Mouse (Mus musculus): ENCODE measurements around the gene Cers6.
A peak's percentile ranks its signal among the peaks of the same experiment; 100 is the strongest.

Gene Cers6

DNA sequence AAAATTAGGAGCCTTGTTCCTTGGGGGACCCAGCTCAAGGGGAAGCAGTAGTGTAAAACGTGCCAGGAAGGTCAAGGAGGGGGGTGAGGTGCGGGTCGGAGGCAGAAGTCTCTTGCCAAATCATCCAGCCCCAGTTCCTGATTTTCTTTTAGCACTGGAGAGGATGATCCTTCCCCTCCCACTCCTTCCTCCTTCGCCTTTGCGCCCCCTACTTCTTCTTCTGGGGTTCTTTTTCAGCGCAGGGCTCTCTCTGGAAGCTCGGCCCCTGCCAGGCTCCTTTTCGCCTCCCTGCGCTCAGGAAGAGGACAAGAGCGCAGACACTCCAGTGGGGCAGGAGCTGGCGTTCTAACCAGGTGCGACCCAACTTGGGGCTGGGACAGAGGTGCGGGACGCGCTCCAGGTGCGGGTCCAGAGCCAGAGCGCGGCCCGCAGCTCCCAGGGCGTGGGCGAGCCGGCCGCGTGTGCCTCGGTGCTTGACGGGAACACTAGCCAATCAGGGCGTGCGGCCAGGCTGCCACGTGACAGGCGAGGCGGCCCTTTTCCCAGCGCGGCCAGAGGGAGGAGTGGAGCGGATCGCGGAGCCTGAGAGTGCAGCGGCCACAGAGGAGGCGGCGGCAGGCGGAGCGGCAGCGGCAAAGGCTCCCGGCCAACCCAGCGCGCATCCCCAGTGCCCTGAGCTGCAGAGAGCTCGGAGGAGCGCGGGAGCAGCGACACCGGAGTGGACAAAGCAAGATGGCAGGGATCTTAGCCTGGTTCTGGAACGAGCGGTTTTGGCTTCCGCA, at the start of gene Cers6:
Gene Cers6 (plus strand): TSS at position 538 of the 782 bp plus-strand sequence.
- DNase-seq (ENCODE audit: low spot score): peak; percentile 49

DNA sequence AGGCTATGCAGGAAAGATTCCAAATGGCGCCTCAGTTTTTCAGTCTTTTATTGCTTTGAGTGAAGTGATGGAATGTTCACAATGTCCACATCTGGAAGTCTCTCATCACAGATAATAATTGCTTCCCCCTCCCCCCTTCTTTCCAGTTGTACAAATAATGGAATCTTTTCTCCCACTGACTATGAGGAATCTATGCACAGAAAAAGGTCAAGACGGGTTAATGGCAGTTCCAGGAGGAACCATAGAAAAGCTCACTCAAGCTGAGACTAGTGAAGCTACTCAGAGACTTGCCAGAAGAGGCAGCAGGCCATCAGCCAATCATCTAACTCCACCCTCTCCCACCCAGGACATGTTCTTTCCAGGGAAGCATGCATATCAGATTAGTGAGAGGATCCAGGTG, 46.8 kb upstream of the Cers6 start:
- no peak for DNase-seq (ENCODE audit: low spot score)

DNA sequence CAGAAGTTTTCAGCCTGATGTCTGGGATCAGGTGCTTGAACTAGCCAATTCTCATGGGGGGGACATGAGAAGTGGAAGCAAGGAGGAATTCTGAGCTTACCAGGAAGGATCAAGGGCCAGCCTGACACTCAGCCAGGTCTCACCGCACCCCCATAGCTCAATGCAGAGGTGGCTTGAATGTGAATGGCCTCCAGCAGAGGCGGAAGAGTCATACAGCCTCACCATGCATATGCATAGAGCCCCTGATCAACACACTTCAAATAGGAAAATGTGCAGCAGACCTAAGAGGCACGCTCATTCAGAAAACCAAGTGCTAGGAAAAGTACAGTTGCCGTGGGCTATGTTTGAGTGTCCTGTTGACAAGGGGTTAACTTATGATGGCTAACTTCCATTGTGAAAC, 42.2 kb upstream of the Cers6 start:
- no peak for DNase-seq (ENCODE audit: low spot score)

DNA sequence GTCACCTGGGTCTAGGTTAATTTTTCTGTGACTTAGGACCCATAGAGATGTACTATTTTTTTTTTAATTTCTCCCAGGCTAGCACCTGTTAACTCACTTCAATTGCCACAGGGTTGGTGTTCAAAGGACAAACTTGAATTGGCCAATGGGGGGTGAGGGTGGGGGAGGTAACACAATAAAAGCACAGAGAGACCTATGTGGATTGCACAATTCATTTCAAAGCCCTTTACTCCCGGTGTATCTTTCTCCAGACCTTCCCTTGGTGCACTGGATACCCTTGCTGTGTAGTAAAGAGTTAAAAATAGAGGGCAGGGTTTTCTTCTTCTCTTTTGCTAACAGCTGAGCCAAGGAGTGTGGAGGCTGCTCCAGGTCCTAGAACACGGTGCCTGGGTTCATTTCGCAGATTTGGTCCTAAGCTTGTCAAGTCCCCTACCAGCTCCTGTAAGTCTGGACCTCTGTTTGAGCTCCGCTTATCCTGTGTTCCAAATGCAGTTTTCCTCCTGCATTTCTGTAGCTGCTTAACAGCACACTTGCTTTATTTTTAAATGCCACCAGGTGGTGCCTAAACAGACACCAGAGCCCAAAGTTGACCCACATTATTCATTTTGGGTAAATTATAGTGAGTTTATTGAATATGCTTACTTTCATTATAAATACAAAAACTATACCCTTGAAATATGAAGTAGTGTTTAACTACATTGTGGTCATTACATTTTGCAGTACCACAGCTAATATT, 38.9 kb upstream of the Cers6 start:
- no peak for DNase-seq (ENCODE audit: low spot score)

DNA sequence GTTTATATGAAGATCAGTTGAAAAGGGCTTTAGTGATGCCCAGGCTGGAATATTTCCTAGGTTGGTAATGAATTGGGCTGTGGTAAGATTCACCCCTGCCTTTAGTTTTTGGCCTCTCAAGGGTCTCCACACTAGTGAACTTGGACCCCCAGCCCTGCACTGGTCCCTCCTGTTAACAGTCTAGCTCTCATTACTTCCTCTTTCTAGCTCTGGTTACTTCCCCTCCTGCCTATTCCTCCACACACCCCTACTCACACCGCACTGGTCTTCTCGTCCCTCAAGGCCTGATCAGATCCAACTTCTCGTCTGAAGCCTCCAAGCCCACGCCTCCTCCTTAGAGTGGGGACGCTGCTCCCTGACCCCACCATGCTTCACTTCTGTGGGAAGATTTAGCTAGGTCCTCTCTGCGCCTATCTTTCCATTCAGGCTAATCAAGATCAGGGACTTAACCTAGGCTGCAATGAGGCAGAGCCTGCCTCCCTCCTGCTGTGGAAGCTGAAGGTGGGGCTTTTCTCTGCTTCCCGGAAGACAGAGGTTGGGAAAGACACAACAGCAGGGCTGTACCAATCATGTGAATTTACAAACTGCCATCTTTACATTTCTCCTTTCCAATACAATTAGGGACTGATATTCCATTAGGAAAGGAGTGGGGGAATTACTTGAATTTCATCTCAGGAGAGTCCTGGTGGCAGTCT, 35.8 kb upstream of the Cers6 start:
- DNase-seq (ENCODE audit: low spot score): peak; percentile 8

DNA sequence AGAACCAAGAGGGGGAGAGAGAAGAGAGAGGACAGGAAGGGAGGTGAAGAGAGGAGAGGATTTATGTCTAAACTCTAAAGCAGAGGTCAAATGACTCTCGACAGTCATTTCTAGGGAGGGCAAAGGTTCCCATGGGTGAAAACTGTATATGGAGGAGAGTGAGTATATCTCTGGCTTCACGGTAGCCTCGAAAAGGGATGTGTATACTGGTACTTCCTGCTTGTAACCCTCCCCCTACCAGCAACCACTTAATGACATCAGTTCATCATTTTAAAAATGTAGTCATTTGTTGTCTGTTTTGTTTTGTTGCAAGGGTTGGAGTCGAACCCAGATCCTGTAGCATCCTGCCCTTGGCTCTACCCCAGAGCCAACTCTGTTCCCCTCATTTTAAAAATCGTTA, 17.9 kb upstream of the Cers6 start:
- no peak for DNase-seq (ENCODE audit: low spot score)

DNA sequence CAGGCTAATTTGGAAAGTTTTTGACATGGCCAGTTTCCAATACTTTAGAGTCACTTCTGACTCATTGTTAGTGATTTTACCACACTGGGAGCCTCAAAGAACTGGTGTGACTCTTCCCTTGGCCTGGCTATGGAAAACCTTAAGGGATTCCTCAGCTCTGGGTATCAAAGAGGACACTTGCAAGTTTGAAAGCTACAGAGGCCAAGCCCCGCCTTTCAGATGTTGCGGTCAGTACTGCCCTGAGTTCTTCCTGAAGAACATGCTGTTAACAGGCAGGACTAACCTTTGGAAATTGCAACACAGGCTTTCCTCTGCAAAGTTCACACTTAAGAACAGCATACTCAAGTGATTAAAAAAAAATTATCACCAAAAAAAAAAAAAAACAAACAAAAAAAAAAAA, 16.7 kb upstream of the Cers6 start:
- no peak for DNase-seq (ENCODE audit: low spot score)

DNA sequence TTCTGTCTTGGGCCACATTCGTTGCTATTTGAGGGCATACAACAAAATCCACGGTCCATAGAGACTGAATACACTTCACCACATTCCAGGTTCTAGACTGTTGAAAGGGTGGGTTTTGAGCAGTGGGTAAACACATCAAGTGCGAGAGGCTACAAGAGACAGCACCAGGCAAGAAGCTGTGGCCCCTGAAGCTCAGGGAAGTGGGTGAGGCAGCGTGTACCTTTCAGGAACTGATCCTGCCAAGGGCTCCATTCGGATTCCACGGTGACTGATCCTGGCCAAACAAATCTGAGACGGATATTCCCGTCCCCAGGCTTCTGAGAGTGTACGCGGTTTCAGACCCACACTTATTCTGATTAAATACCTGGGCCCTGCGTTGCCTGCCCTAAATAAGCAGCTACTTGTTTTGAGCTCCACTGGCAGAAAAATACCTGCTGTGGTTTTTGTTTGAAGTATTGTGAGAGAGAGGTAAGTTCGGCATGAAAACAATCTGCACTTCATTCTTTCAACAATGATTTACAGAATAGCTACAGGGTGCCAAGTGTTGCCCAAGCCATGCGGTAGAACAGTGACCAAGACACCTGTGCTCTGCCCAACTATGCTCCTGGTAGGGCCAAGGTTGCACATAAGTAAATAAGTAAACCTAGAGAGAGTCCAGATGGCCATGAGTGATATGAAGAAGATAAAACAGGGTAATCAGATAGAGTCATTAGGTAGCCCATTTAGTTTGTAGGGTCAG, 16.1 kb upstream of the Cers6 start:
- DNase-seq (ENCODE audit: low spot score): no peak

DNA sequence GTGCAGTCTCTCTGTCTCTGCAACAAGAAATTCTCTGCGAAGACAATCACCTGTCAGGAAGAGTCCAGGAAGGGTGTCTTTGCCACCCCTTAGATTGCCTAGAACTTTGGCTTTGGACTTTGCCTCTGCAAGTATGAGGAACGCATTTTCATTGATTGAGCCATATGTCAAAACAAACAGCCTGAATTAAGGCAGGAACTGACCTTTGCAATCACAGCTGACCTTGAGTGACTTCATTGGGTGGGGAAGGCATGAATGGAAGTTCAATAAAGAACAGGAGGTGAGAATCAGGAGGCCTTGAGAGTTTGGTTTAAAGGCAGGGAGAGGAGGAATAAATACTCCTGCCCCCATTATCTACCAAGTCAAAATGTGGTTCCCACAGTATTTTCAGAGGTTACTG, 850 bp upstream of the Cers6 start:
- no peak for DNase-seq (ENCODE audit: low spot score)

DNA sequence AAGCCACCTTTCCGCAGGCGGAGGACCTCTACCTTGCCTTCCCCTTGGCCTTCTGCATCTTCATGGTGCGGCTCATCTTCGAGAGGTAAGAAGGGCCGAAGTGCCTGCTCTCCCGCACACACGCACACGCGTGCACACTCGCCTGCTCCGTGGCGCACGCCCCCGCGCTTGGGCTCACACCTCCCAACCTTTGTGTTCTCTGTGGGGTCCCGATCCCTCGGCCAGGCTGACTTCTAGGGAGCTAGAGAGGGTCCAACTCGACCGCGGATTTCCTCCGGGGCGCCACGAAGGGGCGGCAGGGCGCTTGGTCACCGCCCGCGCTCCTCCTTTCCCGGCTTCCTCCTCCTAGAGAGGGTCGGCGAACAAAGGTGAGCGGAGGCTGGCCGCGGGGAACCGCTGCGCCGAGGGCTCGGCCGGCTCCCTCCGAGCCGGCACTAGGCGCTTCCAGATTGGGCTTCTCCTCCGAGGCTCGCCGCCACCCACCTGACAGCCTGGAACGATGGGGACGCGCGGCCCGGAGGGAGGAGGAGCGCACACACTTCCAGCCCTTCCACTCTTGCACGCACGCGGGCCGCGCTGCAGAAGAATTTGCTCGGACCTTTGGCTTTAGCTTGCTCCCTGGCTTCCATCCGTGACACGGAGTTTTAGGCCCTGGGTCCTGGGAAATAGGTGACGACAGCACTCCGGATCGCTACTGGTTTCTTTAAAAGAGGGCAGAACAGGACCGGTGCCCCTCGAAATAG, 651 bp downstream of the Cers6 start:
- DNase-seq (ENCODE audit: low spot score): no peak

DNA sequence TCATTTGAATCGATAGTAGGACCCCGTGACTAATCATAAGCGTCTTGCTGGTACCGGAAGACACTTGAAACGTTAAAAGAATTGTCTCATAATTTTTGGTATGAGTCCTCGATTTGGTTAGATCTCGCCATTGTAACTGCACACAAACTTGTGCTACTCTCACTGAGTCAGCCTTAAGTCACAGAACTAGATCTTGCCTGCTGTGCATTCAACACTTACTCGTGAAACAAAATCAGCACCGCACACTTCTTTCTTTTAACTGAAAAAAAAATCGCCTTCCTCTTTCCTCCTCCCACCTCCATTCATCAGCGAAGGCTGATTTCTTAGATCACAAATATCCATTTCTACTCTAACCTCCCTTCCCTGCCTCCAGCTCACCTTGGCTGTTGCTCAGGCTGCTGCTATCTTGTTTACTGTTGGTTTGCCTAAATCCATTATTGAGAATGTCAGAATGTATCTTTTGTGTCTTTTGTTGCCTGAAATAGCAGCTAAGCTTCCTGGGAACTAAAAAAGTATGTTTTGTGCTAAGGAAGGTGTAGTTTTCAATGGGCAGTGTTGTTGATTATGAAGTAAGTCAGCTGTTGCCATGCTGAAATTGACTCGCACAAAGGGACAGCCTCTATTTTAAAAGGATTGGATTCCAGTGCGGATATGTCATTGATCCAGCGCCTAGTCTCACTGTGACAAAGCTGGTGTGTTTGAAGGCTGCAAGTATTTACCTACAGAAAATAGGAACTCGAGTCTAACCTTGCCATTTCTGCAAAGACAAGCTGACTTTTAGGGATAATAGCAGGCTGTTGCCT, 1.4 kb downstream of the Cers6 start:
- DNase-seq (ENCODE audit: low spot score): no peak

DNA sequence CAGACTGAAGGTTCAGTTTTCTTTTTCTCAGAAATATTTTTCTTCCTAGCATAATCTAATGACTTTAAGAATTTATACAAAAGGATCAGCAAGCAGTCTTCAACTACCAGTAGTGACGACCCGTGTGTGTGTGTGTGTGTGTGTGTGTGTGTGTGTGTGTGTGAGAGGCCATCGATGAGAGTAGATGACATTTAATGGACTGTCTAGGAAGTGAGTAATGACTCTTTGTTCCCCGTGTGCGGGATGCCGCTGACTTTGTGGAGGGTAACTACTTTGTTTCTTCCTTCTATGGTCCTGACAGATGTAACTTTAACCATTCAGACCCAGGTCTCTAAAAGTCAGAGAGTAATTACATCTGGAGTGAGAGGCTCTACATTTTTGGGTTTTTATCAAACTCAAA, 2.3 kb downstream of the Cers6 start:
- DNase-seq (ENCODE audit: low spot score): no peak

DNA sequence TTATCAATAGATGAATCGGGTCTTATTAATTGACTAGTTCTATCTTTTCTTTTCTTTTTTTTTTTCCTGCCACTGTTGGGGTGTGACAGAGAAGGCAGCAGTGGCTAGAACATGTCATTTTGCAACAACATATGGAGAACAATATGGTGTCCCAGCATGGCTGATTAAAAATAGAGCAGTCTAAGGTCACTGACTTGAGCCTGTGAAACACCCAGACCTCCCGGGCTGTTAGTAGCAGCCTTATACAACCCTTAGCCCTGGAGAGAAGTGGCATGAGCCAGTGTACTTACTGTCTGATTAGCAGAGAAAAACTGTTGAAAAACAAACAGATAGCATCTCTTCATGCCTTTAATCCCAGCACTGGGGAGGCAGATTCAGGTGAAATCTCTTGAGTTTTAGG, 3.1 kb downstream of the Cers6 start:
- no peak for DNase-seq (ENCODE audit: low spot score)

DNA sequence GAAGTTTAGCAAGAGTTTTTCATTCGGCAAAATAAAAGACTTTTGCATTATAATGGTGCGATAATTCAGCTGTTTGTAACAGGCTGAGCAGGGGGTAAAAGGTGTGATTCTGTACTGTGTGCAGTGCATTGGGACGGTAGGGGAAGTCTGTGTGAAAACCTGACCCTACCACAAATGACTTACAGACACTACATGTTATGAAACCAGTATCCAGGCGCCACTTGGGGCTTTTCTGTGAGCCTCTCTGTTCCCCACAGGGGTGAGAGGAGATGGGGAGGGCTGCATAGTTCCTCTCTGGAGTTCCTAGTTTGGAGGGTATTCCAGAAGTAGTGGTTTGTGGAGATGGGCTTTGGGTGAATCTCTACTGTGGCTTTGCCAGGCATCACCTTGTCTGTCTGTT, 5.9 kb downstream of the Cers6 start:
- DNase-seq (ENCODE audit: low spot score): no peak

DNA sequence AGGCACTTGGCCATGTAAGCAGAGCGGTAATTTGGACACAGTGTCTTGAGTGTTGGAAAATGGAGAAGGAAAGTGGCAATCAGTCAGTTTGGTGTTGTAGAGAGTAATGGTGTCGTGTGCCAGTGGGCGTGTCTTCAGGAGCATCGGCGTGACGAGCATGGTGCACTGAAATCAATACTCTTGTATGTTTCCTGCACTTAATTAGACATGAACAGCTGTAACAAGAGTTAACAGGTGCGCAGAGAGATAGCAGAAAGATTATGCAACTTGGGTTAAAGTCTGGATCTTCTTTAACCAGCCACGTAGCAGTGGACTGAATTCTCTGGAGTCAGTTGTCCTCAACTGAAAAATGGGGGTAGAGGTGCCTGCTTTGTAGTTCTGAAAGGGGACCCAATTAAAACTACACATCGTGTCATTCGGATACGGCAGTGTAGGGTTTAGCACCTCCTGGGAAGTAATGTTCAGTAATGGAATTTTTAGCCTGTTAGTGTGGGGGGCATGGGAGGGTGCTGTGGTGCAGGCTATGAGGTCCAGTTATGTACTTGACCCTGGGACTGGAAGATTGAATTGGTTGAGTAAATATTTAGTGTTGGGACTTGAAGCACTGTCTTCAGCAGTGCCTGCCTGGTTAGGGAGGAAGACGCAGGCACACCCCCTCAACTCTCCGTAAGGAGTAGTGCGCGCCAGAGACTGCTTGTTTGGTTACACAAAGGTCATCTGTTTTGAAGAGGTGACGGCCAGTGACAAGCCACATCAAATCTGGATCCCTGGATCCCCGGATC, 9.9 kb downstream of the Cers6 start:
- no peak for DNase-seq (ENCODE audit: low spot score)

DNA sequence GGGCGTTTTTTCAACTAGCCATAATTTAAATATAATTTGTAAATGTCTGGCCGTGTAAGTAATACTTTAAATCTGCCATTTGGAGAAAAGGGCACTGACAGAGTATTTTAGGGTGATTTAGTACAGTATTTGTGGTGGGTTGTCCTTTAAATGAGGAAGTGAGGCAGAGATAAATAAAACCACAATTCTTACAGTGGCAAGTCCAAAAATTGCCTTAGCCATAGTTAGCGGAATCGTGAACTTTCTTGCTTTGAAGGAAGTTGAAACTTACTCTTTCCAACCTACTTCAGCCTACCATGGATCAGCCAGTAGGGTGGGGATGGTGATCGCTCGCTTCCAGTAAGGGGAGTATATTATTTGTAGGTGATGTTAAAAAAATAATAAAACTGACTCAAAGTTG, 11.8 kb downstream of the Cers6 start:
- no peak for DNase-seq (ENCODE audit: low spot score)

DNA sequence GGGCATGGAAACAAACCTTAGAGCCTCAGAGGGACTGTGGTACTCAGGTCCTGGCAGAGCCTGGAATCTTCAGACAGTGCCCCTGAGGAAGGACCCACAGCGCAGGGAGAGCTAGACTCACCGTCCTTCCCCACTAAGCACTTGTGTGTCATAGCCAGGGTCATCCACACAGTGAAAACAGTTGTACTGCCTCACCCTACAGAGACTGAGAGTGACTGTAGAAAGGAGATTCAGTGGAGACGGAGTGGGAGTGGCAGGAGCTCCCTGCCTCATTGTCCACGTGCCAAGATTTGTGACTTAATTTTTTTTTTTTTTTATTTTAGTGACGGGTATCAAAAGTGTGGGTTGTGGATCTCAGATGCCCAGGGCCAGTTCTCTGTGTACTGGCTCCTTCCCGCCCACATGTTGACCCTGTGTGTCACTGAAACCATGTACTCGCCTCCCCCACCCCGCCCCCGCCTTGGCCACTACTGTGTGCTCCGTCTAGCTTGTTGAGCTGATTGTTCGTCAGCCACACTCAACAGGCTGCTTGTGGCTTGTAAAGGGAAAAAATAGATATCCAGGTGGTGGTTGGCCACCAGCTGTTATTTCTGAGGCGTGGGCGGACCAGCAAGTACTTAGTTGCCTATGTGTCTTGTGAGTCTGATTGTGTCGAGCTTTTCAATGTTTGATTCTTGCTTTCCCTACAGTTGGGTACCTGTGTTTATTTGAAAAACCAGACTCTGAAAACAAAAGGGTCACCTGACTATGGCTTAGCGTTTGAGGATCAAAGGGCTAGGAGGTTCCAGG, 12.6 kb downstream of the Cers6 start:
- DNase-seq (ENCODE audit: low spot score): no peak

DNA sequence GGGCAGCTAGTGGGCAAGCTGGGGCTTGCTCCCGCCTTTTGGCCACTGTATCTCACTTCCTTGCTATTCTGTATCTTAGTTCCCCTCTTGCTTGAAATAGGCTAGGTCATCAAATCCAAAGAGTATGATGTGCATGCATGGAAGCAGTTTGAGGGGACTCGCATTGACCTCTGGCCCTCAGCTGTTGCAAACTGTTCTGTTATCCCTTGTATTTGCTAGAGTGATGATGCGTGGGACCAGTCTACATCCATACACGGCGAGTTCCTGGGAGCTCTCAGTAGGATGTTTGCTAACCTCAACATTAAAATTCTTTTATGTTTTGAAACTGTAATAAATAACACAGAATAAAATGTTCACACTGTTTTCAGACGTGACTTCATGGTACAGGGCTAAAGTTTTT, 13.3 kb downstream of the Cers6 start:
- DNase-seq (ENCODE audit: low spot score): no peak

DNA sequence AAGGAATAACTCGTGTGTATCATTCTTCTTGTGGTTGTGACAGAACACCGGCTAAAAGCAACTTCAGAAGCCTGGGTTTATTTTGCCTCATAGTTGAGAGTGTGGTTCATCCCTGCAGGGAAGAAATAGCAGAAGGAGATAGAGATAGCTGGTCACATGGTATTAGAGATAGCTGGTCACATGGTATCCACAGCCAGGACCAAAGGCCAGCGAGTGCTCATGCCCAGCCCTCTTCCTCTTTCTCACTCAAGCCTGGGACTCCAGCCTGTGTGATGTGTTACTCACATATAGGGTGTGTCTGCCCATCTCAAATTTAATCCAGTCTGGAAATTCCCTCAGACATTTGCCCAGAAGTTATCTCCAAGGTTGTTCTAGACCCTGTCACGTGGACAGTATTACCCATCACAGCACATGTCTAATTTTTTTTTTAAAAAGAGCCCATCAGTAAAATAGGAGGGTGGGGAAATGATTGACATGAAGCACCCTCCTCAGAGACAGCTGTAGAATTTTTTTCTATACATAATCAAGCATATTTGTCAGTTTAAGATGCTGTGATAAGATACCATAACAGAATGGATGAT, 17.9 kb downstream of the Cers6 start:
- DNase-seq (ENCODE audit: low spot score): no peak

Data from spleen, adult 12 weeks (tissue).